Mouse (Mus musculus) G1E-ER4 (cell line): ENCODE data around the gene Gimap5. TPM values are rescaled to one million over a fixed set of nuclear protein-coding genes. Genes with fewer than 3 reads are reported as not detected.

Source experiments
- GATA1 ChIP-seq: IDR thresholded peaks from one replicate; pipeline ENCODE4 v1.8.0; 2012; ENCODE audit warnings: low read length, inconsistent platforms
- polyA plus RNA-seq: library from polyadenylated mRNA; stranded (reverse); fragments of >175 nt; gene quantifications from 2 replicates; pipeline ENCODE4 v1.2.3, GENCODE M21; 2012

The Gimap5 gene
- polyA plus RNA-seq, 1 experiment, result not detected

DNA sequence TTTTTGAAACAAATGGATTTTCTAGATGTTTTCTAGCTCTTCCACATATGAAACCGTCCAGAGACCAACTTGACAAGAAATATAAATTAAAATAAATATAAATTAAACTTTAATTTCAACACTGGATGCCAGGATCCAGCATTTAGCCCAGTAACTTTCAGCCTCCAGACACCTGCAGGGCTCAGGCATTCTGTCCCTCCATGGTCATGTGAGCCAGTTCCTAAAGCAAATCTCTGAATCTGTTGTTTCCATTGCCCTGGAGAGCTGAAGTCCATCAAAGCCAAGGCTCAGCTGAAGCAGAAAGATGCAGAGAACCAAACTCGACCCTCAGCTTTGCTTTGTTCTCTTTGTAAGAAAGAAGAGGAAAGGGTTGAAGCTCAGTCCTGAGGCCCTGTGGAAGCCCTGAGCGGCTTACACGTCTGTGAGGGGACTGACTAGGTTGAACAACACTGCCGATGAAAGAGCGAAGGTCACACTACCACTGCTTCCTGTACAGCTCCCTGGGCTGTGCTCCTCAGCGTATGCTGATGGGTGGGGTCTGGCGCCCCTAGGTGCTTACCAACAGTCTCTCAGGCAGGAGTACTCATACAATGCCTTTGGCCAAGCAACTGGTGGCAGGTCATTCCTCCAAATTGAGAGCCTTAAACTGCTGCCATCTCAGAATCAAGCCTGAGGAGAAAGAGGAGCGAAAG lies 22.3 kb downstream of the Gimap5 start:
- no peak for TF ChIP-seq GATA1

DNA sequence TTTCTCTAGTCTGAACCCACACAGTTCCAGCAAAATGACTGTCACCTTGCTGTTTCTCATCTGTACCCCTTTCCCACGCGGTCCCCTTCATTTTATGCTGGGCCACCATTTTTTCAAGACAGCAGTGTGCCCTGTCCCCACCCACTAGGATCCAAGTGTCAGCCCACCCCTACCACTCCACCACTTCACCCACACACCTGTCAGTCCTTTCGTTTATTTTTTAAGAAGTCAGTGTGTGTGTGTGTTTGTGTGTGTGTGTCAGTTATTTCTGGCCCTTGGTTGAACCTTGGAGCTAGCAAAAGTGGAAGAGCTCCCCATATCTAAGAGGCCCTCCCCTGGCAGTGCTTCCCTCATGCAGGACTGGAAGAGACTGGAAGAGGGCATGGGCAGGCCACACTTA lies 22.9 kb downstream of the Gimap5 start:
- no peak for TF ChIP-seq GATA1

DNA sequence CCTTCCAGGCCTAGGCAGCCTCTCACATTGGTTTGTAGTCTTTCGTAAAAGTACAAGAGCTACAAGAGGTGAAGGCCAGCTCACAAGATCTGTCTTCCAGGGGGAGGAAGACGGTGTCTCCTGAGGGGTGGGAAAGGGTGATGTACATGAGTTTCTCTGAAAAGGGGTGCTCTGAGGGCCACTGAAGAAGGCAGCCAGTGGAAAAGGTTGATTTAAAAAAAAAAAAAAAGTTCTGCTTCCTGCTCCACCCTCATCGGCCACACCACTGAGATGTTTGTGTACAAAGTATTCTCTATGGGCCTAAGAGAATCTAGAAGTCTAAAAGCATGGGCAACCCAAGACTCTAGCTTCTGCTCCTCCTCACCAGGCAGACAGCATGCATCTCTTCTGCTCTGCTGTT lies 24.7 kb downstream of the Gimap5 start, which contains the start of gene Gimap3:
Gene Gimap3 (minus strand): TSS at position 156 of the 400 bp plus-strand sequence.
- TF ChIP-seq GATA1, result no peak

DNA sequence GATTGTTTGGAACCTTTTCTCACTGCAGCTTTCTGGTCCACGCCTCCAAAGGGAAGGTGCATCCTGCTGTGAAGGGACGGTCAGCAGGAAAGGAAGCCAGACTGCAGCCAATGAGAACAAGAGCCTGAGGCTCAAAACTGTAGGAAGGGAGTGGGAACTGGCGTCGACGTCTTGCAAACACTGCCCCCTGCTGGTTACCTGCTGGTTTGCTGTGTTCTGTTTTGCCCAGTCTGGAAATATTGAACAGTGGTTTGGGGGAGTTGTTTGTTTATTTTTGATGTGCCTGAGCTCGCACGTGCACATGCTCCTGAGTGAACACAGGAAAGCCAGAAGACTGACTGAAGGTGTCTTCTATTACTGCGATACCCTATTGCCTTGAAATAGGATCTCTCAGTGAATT lies 26.0 kb downstream of the Gimap5 start:
- no peak for TF ChIP-seq GATA1

DNA sequence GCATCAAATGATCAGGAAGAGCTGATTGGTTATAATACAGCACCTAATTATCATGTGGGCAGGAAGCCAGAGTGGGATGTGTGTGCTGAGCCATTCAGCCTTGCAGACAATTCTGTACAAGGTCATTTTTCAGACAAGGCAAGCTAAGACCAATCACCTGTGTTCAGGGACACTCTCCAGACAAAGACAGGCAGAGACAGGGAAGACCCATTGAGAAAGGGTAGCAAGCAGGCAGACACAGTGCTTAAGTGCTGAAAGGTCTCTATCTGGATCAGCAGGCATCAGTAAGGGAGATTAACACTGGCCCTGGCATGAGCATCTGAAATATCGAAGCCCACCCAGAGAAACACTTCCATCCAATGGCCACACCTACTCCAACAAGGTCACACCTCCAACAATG lies 38.4 kb downstream of the Gimap5 start:
- no peak for TF ChIP-seq GATA1

DNA sequence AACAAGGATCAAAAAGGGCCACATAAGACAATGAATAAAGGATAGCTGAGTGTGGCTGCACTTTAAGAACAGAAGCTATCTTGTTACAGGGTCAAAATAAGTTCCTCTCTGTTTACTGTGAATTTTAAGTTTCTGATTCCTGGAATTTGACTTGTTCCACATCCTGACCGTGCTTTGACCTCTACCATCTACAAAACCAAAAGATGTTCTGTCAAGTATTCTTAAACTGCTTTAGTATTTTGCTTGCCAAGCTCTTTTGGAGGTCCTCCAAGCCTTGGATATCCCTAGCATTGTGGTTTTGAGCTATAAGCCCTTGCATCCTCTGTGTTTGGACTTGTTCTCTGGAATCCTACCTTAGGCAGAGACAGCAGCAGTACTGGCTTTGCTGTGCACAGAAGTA lies 39.2 kb downstream of the Gimap5 start:
- TF ChIP-seq GATA1, result no peak

DNA sequence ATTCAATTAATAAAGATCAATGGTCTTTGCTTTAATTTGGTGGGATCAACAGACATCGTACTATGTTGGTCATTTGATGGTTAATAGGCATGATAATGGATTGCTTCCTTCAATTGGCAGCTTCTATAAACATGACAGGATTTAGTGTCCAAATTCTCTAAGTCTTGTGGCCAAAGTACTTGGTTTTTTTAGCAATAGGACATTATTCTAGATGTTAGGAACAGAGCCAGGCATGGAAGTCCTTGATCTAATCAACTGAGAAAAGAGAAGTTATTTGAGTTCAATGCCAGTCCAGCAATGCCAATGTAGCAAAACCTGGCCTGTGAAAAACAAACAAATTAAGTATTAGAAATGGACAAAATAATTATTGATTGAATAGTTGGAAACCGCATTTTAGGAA lies 39.6 kb downstream of the Gimap5 start:
- TF ChIP-seq GATA1, result no peak

DNA sequence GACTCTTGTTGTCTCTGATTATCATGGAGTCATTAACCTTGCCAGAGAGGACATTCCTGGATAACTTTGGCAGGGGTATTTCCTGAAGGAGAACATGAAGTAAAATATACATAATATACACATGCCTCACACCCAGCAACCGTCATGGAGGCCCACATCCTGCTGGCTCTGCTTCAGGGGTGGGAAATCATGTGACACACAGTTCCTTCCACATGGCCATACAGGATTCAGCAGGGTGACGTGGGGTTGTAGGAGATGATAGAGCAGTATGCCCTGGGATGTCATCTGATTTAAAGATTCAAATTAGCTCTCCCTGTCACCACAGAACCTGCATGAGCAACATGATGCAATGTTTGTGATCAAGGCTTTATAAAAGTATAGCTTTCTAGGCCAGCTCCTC lies 41.9 kb downstream of the Gimap5 start:
- TF ChIP-seq GATA1, result no peak

DNA sequence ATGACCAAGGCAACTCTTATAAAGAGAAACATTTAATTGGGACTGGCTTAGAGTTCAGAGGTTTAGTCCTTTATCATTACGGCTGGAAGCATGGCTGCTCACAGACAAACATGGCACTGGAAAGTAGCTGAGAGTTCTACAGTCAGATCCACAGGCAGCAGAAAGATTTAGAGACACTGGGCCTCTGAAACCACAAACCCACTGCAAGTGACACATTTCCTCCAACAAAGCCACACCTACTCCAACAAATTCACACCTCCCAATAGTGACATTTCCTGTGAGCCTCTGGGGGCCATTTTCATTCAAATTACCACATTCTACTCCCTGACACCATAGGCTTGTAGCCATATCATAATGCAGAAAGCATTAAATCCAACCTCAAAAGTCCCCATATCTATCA lies 55.9 kb downstream of the Gimap5 start:
- TF ChIP-seq GATA1, result no peak

DNA sequence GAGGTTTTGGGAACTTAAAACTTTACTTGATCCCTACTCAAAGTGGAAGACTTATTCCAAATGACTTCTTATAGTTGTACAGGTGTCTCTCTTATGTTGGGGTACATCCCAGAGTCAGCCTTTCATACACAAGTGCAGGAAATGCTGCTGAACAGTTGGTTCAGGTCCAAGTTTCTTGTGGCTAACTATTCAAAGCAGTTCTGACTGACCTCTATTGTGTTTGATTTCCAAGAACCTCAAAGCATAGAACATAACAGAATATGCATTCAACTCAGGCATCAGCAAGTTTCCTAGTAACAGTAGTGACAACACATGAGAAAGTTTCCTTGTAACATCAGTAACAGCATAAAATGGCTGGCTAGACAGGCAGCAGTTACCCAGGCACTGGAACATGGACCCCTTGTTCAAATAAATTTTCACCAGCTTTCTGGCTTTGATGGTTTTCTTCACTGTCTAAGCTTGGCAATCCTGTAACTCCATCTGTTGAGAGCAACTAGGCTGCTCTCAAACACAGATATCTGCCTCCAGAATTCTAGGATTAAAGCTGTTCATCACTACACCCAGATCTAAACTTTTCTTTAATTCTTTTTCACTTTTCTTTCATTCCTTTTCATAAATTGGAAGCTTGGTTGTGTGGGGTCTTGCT lies 57.5 kb downstream of the Gimap5 start:
- TF ChIP-seq GATA1, result no peak

Other genes with a start within 250 kb of the Gimap5 start
- gene Atp6v0e2, start 208.6 kb upstream of the Gimap5 start, polyA plus RNA-seq, result not detected in 2 replicates
- not detected in 2 replicates for gene Lrrc61, start 191.4 kb upstream of the Gimap5 start, polyA plus RNA-seq
- not detected in 2 replicates for gene Rarres2, start 173.4 kb upstream of the Gimap5 start, polyA plus RNA-seq
- gene Gm45021, start 156.6 kb upstream of the Gimap5 start, polyA plus RNA-seq, result not detected in 2 replicates
- not detected in 2 replicates for gene Repin1, start 152.3 kb upstream of the Gimap5 start, polyA plus RNA-seq
- not detected in 2 replicates for gene Gm44965, start 152.3 kb upstream of the Gimap5 start, polyA plus RNA-seq
- not detected in 2 replicates for gene Zfp775, start 144.1 kb upstream of the Gimap5 start, polyA plus RNA-seq
- 0.02 TPM in 1 of 2 replicates, not detected in the other for gene AI854703, start 119.4 kb upstream of the Gimap5 start, polyA plus RNA-seq
- not detected in 2 replicates for gene Gimap8, start 99.0 kb upstream of the Gimap5 start, polyA plus RNA-seq
- 0.32 and 0.73 TPM in 2 replicates for gene Gimap9, start 70.1 kb upstream of the Gimap5 start, polyA plus RNA-seq
- gene Gimap4, start 61.6 kb upstream of the Gimap5 start, polyA plus RNA-seq, result not detected in 2 replicates
- 0.06 and 0.09 TPM in 2 replicates for gene Gimap6, start 38.0 kb upstream of the Gimap5 start, polyA plus RNA-seq
- gene Gm28053, start 27.6 kb upstream of the Gimap5 start, polyA plus RNA-seq, result not detected in 2 replicates
- not detected in 2 replicates for gene Gimap7, start 27.6 kb upstream of the Gimap5 start, polyA plus RNA-seq
- gene Gimap1, start 7.1 kb upstream of the Gimap5 start, polyA plus RNA-seq, result not detected in 2 replicates
- gene Gimap3, start 24.7 kb downstream of the Gimap5 start, polyA plus RNA-seq, result not detected in 2 replicates
- 0.55 TPM in 1 of 2 replicates, not detected in the other for gene Tmem176a, start 94.7 kb downstream of the Gimap5 start, polyA plus RNA-seq
- 0.08 TPM in 1 of 2 replicates, not detected in the other for gene Tmem176b, start 95.3 kb downstream of the Gimap5 start, polyA plus RNA-seq
- gene Aoc1, start 126.7 kb downstream of the Gimap5 start, polyA plus RNA-seq, result not detected in 2 replicates
- gene 1600015I10Rik, start 183.7 kb downstream of the Gimap5 start, polyA plus RNA-seq, result not detected in 2 replicates
- gene Doxl2, start 228.8 kb downstream of the Gimap5 start, polyA plus RNA-seq, result not detected in 2 replicates
- not detected in 2 replicates for gene Svs1, start 240.7 kb downstream of the Gimap5 start, polyA plus RNA-seq